Mouse (Mus musculus) testis, adult 2 months (tissue): ENCODE measurements around the gene Cd36. TPM values are rescaled to one million over a fixed set of nuclear protein-coding genes. Genes with fewer than 3 reads are reported as not detected.
"Not testable (repeated sequence)": the region's sequence is repeated elsewhere in the genome, so short reads cannot be mapped to it uniquely, and the experiment has no call there.

Experiments used
- H3K27ac ChIP-seq: fragments of 200-500 bp; 2 replicates; pipeline ENCODE4 v1.5.1; 2012; ENCODE audit warnings: low read depth, low read length; ENCODE audit not compliant: control insufficient read depth, insufficient read depth
- H3K27me3 ChIP-seq: fragments of 200-500 bp; 2 replicates; pipeline ENCODE4 v1.6.1; 2012; ENCODE audit warnings: mild to moderate bottlenecking, low read length, moderate library complexity; ENCODE audit not compliant: control insufficient read depth, insufficient read depth
- H3K36me3 ChIP-seq: fragments of 200-500 bp; 2 replicates; pipeline ENCODE4 v1.6.1; 2012; ENCODE audit warnings: mild to moderate bottlenecking, low read length; ENCODE audit not compliant: control insufficient read depth, insufficient read depth
- H3K4me1 ChIP-seq: fragments of 200-500 bp; 2 replicates; pipeline ENCODE4 v1.6.1; 2012; ENCODE audit warnings: low read length; ENCODE audit not compliant: control insufficient read depth, insufficient read depth
- H3K4me3 ChIP-seq: fragments of 200-500 bp; 2 replicates; pipeline ENCODE4 v1.5.1; 2012; ENCODE audit warnings: low read depth, mild to moderate bottlenecking, low read length, moderate library complexity, mixed read lengths; ENCODE audit not compliant: control insufficient read depth
- CTCF ChIP-seq: fragments of 200-500 bp; IDR thresholded peaks from 2 replicates; pipeline ENCODE4 v1.5.1; 2012; ENCODE audit warnings: low read depth, mild to moderate bottlenecking, inconsistent platforms, low read length, moderate library complexity; ENCODE audit not compliant: control insufficient read depth, insufficient read depth, insufficient replicate concordance
- POLR2A ChIP-seq: fragments of 200-500 bp; IDR thresholded peaks from 2 replicates; pipeline ENCODE4 v1.6.1; 2012; ENCODE audit warnings: low read depth, mild to moderate bottlenecking, inconsistent platforms, low read length, moderate library complexity; ENCODE audit not compliant: control insufficient read depth
- polyA plus RNA-seq: library from polyadenylated mRNA; depleted of rRNA; stranded (reverse); fragments of >200 nt; gene quantifications from 2 replicates; pipeline ENCODE4 v1.2.3, GENCODE M21; 2012; rRNA removed

Gene Cd36
- polyA plus RNA-seq, result 3.2 and 5.0 TPM in 2 replicates

- Histone ChIP-seq H3K4me3 (no peak within 1 kb of the TSS), H3K27ac (no peak within 1 kb of the TSS), H3K27me3 (no peaks in the 10 kb centered on the region), H3K4me1 (no peaks in the 10 kb centered on the region), H3K36me3 (no peaks in the 10 kb centered on the region)
- TF ChIP-seq CTCF, result no peak
- TF ChIP-seq POLR2A, result no peak
These were observed at the start of gene Cd36 for GRCm38 (mm10) chr5:17888598-17888997. Cd36 (minus strand) TSS chr5:17888801.

GRCm38 (mm10) chr5:17934501-17934900 lies 45.9 kb upstream of the Cd36 start:
- no peaks in the 10 kb centered on the region for H3K4me1 ChIP-seq
- H3K36me3 ChIP-seq, result no peaks in the 10 kb centered on the region
- H3K27ac ChIP-seq, result no peak overlapping the region
- no peak overlapping the region for H3K4me3 ChIP-seq
- TF ChIP-seq POLR2A, result no peak
- no peak for TF ChIP-seq CTCF
- H3K27me3 ChIP-seq, result no peaks in the 10 kb centered on the region

GRCm38 (mm10) chr5:17931588-17931987 lies 43.0 kb upstream of the Cd36 start:
- H3K27me3 ChIP-seq, result not testable (repeated sequence)

GRCm38 (mm10) chr5:17929006-17929567 lies 40.5 kb upstream of the Cd36 start:
- Histone ChIP-seq H3K27ac (no peak overlapping the region), H3K36me3 (no peaks in the 10 kb centered on the region), H3K4me1 (no peaks in the 10 kb centered on the region), H3K27me3 (no peaks in the 10 kb centered on the region), H3K4me3 (no peak overlapping the region)
- TF ChIP-seq CTCF (no peak), POLR2A (no peak)

More at GRCm38 (mm10) chr5:17931588-17931987, 43.0 kb upstream of the Cd36 start:
- not testable (repeated sequence) for H3K27ac ChIP-seq, H3K36me3 ChIP-seq, H3K4me1 ChIP-seq, H3K4me3 ChIP-seq

GRCm38 (mm10) chr5:17928471-17928870 lies 39.9 kb upstream of the Cd36 start:
- Histone ChIP-seq H3K4me1 (no peaks in the 10 kb centered on the region), H3K36me3 (no peaks in the 10 kb centered on the region), H3K4me3 (no peak overlapping the region), H3K27ac (no peak overlapping the region), H3K27me3 (no peaks in the 10 kb centered on the region)
- TF ChIP-seq CTCF (no peak), POLR2A (no peak)

GRCm38 (mm10) chr5:17924085-17924518 lies 35.5 kb upstream of the Cd36 start:
- no peaks in the 10 kb centered on the region for H3K27me3 ChIP-seq
- TF ChIP-seq CTCF (no peak), POLR2A (no peak)
- no peak overlapping the region for H3K4me3 ChIP-seq
- no peak overlapping the region for H3K27ac ChIP-seq
- no peaks in the 10 kb centered on the region for H3K4me1 ChIP-seq
- no peaks in the 10 kb centered on the region for H3K36me3 ChIP-seq

- Histone ChIP-seq H3K4me3 (no peak overlapping the region), H3K4me1 (no peaks in the 10 kb centered on the region), H3K27me3 (no peaks in the 10 kb centered on the region), H3K36me3 (no peaks in the 10 kb centered on the region), H3K27ac (no peak overlapping the region)
- no peak for TF ChIP-seq CTCF
- TF ChIP-seq POLR2A, result no peak
These were observed 35.0 kb upstream of the Cd36 start for GRCm38 (mm10) chr5:17923648-17924047.

GRCm38 (mm10) chr5:17918966-17919365 lies 30.4 kb upstream of the Cd36 start:
- Histone ChIP-seq H3K4me3 (no peak overlapping the region), H3K4me1 (no peaks in the 10 kb centered on the region), H3K27me3 (no peaks in the 10 kb centered on the region), H3K27ac (no peak overlapping the region), H3K36me3 (no peaks in the 10 kb centered on the region)
- TF ChIP-seq POLR2A (no peak), CTCF (no peak)
